Mouse (Mus musculus) thymus, postnatal 25 days (tissue): Measurements from ENCODE around the gene Cep89.

Experiments
- DNase-seq: peaks from one replicate; pipeline ENCODE4 v3.0.0; 2022

Gene Cep89

GRCm38 (mm10) chr7:35386525-35386952 is 10.3 kb upstream of the Cep89 start:
- DNase-seq, result peak; percentile 20

GRCm38 (mm10) chr7:35388694-35389093 is 8.1 kb upstream of the Cep89 start:
- no peak for DNase-seq

- no peak for DNase-seq
These were observed 3.9 kb upstream of the Cep89 start for GRCm38 (mm10) chr7:35392935-35393334.

GRCm38 (mm10) chr7:35395734-35396456 is 940 bp upstream of the Cep89 start:
- DNase-seq, result peak; percentile 19

- DNase-seq, result no peak
These were observed 4.3 kb downstream of the Cep89 start for GRCm38 (mm10) chr7:35401169-35401568.

GRCm38 (mm10) chr7:35415226-35415625 is 18.4 kb downstream of the Cep89 start:
- DNase-seq, result peak; percentile 59

GRCm38 (mm10) chr7:35415801-35416653 is 19.2 kb downstream of the Cep89 start:
- peak; percentile 12 for DNase-seq

GRCm38 (mm10) chr7:35416654-35416948 is 19.8 kb downstream of the Cep89 start:
- no peak for DNase-seq

- no peak for DNase-seq
These were observed 26.2 kb downstream of the Cep89 start for GRCm38 (mm10) chr7:35423071-35423470.

- no peak for DNase-seq
These were observed 31.3 kb downstream of the Cep89 start for GRCm38 (mm10) chr7:35428146-35428545.

- DNase-seq, result no peak
These were observed 38.4 kb downstream of the Cep89 start for GRCm38 (mm10) chr7:35435266-35435665.

- DNase-seq, result no peak
These were observed 50.7 kb downstream of the Cep89 start for GRCm38 (mm10) chr7:35447501-35447900.

- DNase-seq, result no peak
These were observed 51.4 kb downstream of the Cep89 start, which contains the start of gene Slc7a9 for GRCm38 (mm10) chr7:35447996-35448846. Gene Slc7a9 (plus strand): TSS chr7:35448796.

- DNase-seq, result no peak
These were observed 52.0 kb downstream of the Cep89 start for GRCm38 (mm10) chr7:35448867-35449266.

- DNase-seq, result no peak
These were observed 59.4 kb downstream of the Cep89 start for GRCm38 (mm10) chr7:35456091-35456814.

GRCm38 (mm10) chr7:35460971-35461370 is 64.1 kb downstream of the Cep89 start:
- no peak for DNase-seq

GRCm38 (mm10) chr7:35465027-35465426 is 68.2 kb downstream of the Cep89 start:
- DNase-seq, result no peak

GRCm38 (mm10) chr7:35467856-35468255 is 71.0 kb downstream of the Cep89 start:
- no peak for DNase-seq

GRCm38 (mm10) chr7:35470794-35471193 is 74.0 kb downstream of the Cep89 start:
- DNase-seq, result no peak

GRCm38 (mm10) chr7:35476457-35476856 is 79.6 kb downstream of the Cep89 start:
- DNase-seq, result no peak

- no peak for DNase-seq
These were observed 88.3 kb downstream of the Cep89 start for GRCm38 (mm10) chr7:35485126-35485525.

GRCm38 (mm10) chr7:35486553-35486952 is 89.7 kb downstream of the Cep89 start:
- DNase-seq, result no peak
